Mouse (Mus musculus) olfactory bulb, adult 2 months (tissue): ENCODE results near the gene Pou5f2. TPM values are rescaled to one million over a fixed set of nuclear protein-coding genes. Genes with fewer than 3 reads are reported as not detected.

ENCODE experiments used
- H3K27ac ChIP-seq: fragments of 200-500 bp; 2 replicates; pipeline ENCODE4 v1.5.1; 2012; ENCODE audit warnings: low read depth, low read length; ENCODE audit not compliant: insufficient read depth
- H3K4me1 ChIP-seq: fragments of 200-500 bp; 2 replicates; pipeline ENCODE4 v1.6.1; 2012; ENCODE audit warnings: low read length; ENCODE audit not compliant: control insufficient read depth, insufficient read depth
- H3K4me3 ChIP-seq: fragments of 200-500 bp; 2 replicates; pipeline ENCODE4 v1.5.1; 2012; ENCODE audit warnings: mild to moderate bottlenecking, low read depth, low read length, moderate library complexity; ENCODE audit not compliant: insufficient read depth
- CTCF ChIP-seq: fragments of 200-500 bp; IDR thresholded peaks from 2 replicates; pipeline ENCODE4 v1.5.1; 2012; ENCODE audit warnings: low read depth, mild to moderate bottlenecking, low read length, moderate library complexity; ENCODE audit not compliant: insufficient read depth
- POLR2A ChIP-seq: fragments of 200-500 bp; IDR thresholded peaks from 2 replicates; pipeline ENCODE4 v1.6.1; 2012; ENCODE audit warnings: mild to moderate bottlenecking, low read depth, low read length, moderate library complexity; ENCODE audit not compliant: insufficient read depth
- WGBS: fragments of 180-500 bp; shearing (Covaris S2); methylation state at CpG from one replicate; pipeline ENCODE4 v1.1.7; 2018; 5-methylcytosine and 5-hydroxymethylcytosine counted together
- polyA plus RNA-seq: library from polyadenylated mRNA; stranded (reverse); fragments of >200 nt; gene quantifications from 2 replicates; pipeline ENCODE4 v1.2.4, GENCODE M21; 2012; ENCODE audit warnings: low replicate concordance; ENCODE audit not compliant: missing spikeins, insufficient read depth, insufficient read length

Gene Pou5f2
- polyA plus RNA-seq, 1 experiment = not detected

DNA sequence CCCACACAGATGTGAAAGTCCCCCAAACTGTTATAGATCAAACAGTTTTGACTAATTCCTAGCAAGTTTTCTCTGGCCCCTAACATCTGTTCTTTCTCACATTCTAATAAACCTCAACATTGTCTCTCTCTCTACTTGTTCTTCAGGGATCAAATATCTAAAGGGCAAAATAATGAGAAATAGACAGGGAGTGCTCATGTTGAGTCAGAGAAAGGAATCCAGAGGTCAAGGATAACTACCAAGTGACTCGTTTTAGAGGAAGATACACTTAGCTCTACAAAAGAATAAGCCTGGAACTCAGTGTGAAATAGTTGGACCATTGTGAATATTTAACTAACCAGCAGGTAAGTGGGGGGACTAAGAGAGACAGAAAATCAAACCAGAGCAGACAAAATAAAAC is 8.1 kb downstream of the Pou5f2 start:
- WGBS = 54% methylated on average over 1 of the region's 1 CpGs
- no peak overlapping the region for H3K4me3 ChIP-seq
- no peak overlapping the region for H3K27ac ChIP-seq
- TF ChIP-seq POLR2A (no peak), CTCF (no peak)
- H3K4me1 ChIP-seq = no peaks in the 10 kb centered on the region

GRCm38 (mm10) chr13:78037203-78037602 is 12.5 kb downstream of the Pou5f2 start:
- WGBS = 84% methylated on average over 1 of the region's 1 CpGs
- H3K4me3 ChIP-seq = no peak overlapping the region
- H3K27ac ChIP-seq = no peak overlapping the region
- no peaks in the 10 kb centered on the region for H3K4me1 ChIP-seq
- TF ChIP-seq CTCF = no peak
- TF ChIP-seq POLR2A = no peak

DNA sequence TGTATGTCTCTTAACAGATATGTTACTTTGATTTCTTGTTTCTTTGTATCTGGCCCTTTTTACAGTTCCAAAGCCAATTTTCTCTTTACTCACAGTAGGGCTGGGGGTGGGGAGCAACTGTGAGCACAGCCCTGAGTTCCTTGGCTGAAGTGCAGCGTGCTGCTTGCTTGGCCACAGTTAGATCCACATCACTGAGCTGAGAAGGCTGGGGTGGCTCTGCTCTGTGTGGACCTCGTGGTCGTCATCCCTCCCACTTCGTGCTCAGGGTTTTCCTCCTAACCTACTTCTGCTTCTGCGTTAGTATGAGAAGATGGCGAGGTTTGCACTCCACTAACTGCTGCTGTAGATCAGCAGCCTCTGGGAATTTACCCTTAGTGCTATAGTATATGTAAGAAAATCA is 18.5 kb downstream of the Pou5f2 start:
- Histone ChIP-seq H3K27ac (no peak overlapping the region), H3K4me3 (no peak overlapping the region), H3K4me1 (no peaks in the 10 kb centered on the region)
- TF ChIP-seq POLR2A (no peak), CTCF (no peak)
- WGBS = 69% methylated on average over 6 of the region's 6 CpGs

DNA sequence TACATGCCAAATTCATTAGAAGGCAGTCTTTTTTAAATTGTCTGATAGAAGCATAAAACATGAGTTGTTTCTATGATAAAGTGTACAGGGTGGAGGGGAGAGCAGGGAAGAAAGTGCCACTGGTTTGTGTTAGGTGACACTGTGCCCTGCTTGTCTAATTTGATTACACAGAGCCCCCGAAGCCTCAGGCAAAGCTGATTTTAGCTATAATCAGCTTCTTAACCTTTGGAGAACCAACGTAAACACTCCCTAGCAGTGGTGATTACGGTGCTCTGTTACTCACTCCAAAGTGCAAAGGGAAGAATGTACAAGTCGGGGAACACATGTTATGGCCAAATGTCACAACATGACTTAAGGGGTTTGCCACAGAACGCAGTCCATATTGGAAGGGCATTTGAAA is 20.4 kb downstream of the Pou5f2 start:
- H3K4me3 ChIP-seq = no peak overlapping the region
- H3K27ac ChIP-seq = no peak overlapping the region
- TF ChIP-seq POLR2A (no peak), CTCF (no peak)
- WGBS = 69% methylated on average over 5 of the region's 5 CpGs
- H3K4me1 ChIP-seq = no peaks in the 10 kb centered on the region

Other genes with a start within 250 kb of the Pou5f2 start
- not detected in 2 replicates for gene Nr2f1, start 174.9 kb downstream of the Pou5f2 start, polyA plus RNA-seq